Comparison of ENCODE assay signal across 17 mouse cellular contexts in the genomic region with DNA sequence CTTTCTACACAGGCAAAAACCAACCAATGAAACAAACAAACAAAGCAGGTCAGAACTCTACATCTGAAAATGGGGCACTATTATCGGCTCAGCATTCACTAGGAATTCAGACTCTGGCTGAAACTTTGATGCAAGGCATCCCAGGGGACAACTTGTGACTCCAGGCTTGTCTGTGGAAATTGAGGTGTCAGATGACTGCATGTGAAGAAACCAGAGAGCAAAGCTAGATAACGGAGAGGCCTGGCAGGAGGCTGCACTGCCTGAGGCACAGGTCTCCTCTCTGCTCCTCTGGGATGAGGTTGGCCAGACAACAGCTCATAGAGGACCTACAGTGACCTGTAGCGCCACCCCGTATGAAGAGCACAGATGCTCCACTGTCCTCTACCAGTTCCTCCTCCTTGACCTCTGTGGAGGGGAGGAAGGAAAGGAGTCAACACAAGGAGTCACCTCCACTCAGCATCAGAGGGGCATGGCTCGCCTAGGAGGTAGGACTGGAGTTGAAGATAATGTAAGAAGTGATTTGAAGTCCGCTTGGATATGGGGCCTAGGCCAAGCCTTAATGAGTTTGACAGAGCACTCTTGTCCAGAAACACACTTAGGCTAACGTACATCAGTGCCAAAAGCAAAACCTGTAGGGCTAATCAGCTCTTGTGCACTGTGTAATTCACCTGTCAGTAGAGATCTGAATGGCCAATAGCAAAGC.
A peak's percentile ranks its signal among the peaks of the same experiment; 100 is the strongest.
DNase-seq lines count a peak whose midpoint lies in the region; ATAC-seq lines count a peak whose summit lies in the region.
"Had no signal": no experiment of that assay in that cellular context is flagged by ENCODE, and none has a peak within 500 bp of the region (broad histone marks: within the 10 kb centered on the region; RNA-seq: fewer than 3 reads in every experiment).

No protein-coding gene starts in this region.

- H3K4me2 ChIP-seq in heart, embryonic 11.5 days = no peak overlapping the region
- H3K4me2 ChIP-seq: forebrain, embryonic 12.5 days; limb, embryonic 12.5 days; midbrain, embryonic 15.5 days had no signal

- WGBS in heart, embryonic 11.5 days (ENCODE audit: insufficient replicate concordance) = 35% methylated on average over 7 of the region's 7 CpGs

- no peak for ATAC-seq in heart, embryonic 11.5 days (replicated peaks; ENCODE audit: insufficient number of reproducible peaks, low FRiP score, low TSS enrichment)
- ATAC-seq: inflammation-experienced regulatory T-cells, adult 6 months; lung, postnatal 0 days; midbrain, embryonic 15.5 days had no signal

- peaks cover 33% of the 10 kb centered on the region for H3K4me1 ChIP-seq in heart, embryonic 11.5 days (ENCODE audit: control insufficient read depth, insufficient read depth, low read length)

- H3K9ac ChIP-seq in heart, embryonic 11.5 days (ENCODE audit: low read depth, low read length) = no peak overlapping the region
- H3K9ac ChIP-seq: forebrain, embryonic 12.5 days; limb, embryonic 12.5 days; liver, embryonic 14.5 days; midbrain, embryonic 15.5 days had no signal

- no peaks in the 10 kb centered on the region for H3K36me3 ChIP-seq in heart, embryonic 11.5 days (ENCODE audit: control insufficient read depth, insufficient read depth, low read length)
- H3K36me3 ChIP-seq: forebrain, embryonic 12.5 days; limb, embryonic 12.5 days; midbrain, embryonic 15.5 days had no signal

- no peaks in the 10 kb centered on the region for H3K27me3 ChIP-seq in heart, embryonic 11.5 days (ENCODE audit: control insufficient read depth, insufficient read depth, low read length)
- H3K27me3 ChIP-seq: forebrain, embryonic 12.5 days; limb, embryonic 12.5 days; midbrain, embryonic 15.5 days had no signal

- peak; percentile 63 for DNase-seq in adrenal gland, postnatal 14 days
- no peak for DNase-seq in adrenal gland, adult 18-20 months (ENCODE audit: low spot score in 2 of 2)
- peak; percentile 88 for DNase-seq in 3T3-L1 (ENCODE audit: low read depth, low spot score)
- DNase-seq in embryo, embryonic 10.5 days (ENCODE audit: low spot score) = peak; percentile 24
- DNase-seq in retina, postnatal 1 day = no peak
- DNase-seq in left cerebral cortex, adult 18-20 months (ENCODE audit: low spot score in 2 of 2) = no peak
- no peak for DNase-seq in kidney, postnatal 10 days
- DNase-seq: gastrocnemius, postnatal 25 days; thymus, adult 2 months had no signal

- H3K27ac ChIP-seq in heart, embryonic 11.5 days (ENCODE audit: low read depth, low read length) = peak overlapping the region; percentile 24
- H3K27ac ChIP-seq: forebrain, embryonic 12.5 days; layer of hippocampus, adult 2 months; limb, embryonic 12.5 days; liver, embryonic 14.5 days; midbrain, embryonic 15.5 days had no signal

- no peak overlapping the region for H3K4me3 ChIP-seq in heart, embryonic 11.5 days (ENCODE audit: low read depth, low read length)
- H3K4me3 ChIP-seq: forebrain, embryonic 12.5 days; layer of hippocampus, adult 2 months; limb, embryonic 12.5 days; midbrain, embryonic 15.5 days had no signal

- no peaks in the 10 kb centered on the region for H3K9me3 ChIP-seq in heart, embryonic 11.5 days (replicated peaks; ENCODE audit: control insufficient read depth, low read length)
- H3K9me3 ChIP-seq: forebrain, embryonic 12.5 days; limb, embryonic 12.5 days; midbrain, embryonic 15.5 days had no signal

Comparison
In these comparisons a context has a peak if more than half of its experiments do, and no peak if none do; other contexts are left out.
1. DNase-seq: peak in adrenal gland, postnatal 14 days (single experiment), 3T3-L1 (single experiment) and embryo, embryonic 10.5 days (single experiment); none in adrenal gland, adult 18-20 months (0 of 2), retina, postnatal 1 day (single experiment), left cerebral cortex, adult 18-20 months (0 of 2) and kidney, postnatal 10 days (single experiment).